Mouse (Mus musculus) spleen, postnatal 4 days (tissue): ENCODE measurements around the gene Creb3l1.

ENCODE experiments used
- DNase-seq, 2 experiments: peaks; one replicate each; pipeline ENCODE4 v3.0.0; 2022; ENCODE audit warnings: low spot score in 2 of 2

The Creb3l1 gene

GRCm38 (mm10) chr2:91944170-91944950 lies 79.9 kb downstream of the Creb3l1 start:
- DNase-seq: peak; percentile 79 to 92

GRCm38 (mm10) chr2:91942356-91942755 lies 81.9 kb downstream of the Creb3l1 start:
- DNase-seq: no peak

DNA sequence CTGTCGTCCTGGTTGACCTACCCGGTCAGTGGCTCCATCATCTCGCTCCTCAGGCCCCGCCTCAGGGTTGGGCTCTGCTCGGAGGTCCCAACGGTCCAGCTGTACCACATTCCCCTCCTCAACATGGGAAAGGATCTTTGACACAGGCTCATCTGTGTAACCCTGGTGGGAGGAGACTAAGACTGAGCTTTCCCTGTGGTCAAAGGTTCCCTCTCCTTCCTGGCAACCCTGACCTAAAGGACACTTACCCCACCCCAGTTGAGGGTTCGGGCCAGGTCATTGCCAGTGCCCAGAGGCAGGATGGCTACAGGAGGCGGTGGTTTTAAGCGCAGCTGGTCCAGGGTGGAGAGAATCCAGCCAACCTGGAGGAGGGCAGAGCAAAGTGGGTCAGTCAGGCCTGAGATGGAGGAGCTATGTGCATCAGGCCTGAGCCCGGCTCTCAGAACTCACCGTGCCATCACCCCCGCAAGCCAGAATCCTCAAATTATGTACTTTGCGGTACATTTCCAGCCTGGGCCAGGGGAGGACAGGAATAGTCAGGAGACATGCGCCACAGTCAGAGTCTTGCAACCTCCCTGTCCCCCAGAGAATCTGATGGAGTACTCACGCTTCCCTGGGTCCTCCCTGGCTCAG lies 84.9 kb downstream of the Creb3l1 start:
- no peak for DNase-seq

DNA sequence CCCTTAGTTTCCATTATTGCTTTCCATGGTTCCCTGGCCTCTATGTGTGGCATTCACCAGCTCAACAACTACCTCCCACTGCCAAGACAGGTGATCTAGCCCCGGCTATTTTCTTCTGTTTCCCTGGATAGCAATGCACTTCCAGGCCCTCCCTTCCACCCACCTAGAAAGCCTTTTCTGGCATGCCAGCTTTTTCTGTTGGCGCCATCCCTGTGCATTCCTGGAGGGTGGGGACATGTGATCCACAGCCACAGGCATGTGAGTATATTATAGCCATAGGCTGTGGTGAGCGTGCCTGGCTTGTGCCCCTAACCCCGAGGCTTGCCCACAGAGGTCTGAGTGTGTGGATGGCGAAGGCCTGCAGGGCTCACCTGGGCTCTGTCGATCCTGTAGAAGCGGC lies 88.1 kb downstream of the Creb3l1 start:
- no peak for DNase-seq

GRCm38 (mm10) chr2:91934826-91935525 lies 89.3 kb downstream of the Creb3l1 start:
- no peak for DNase-seq

DNA sequence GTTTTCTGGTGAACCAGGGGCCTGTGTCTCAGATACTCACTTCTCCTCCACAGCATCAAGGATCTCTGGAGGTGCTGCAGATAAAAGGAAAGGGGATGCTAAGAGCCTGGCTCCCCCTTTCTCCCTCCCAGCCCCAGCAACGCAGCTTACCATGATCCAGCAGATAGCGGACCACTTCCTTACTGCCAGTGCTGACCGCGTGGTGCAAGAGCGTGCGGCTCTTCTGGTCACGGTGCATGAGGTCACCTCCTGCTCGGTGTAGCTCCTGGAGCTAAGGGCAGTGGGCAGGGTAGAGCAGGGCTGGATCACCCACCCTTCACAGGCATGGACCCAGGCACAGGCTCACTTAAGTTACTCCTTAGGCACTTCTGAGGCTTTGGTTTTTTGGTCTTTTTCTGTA lies 90.3 kb downstream of the Creb3l1 start:
- no peak for DNase-seq

GRCm38 (mm10) chr2:91933471-91933870 lies 90.8 kb downstream of the Creb3l1 start:
- no peak for DNase-seq

DNA sequence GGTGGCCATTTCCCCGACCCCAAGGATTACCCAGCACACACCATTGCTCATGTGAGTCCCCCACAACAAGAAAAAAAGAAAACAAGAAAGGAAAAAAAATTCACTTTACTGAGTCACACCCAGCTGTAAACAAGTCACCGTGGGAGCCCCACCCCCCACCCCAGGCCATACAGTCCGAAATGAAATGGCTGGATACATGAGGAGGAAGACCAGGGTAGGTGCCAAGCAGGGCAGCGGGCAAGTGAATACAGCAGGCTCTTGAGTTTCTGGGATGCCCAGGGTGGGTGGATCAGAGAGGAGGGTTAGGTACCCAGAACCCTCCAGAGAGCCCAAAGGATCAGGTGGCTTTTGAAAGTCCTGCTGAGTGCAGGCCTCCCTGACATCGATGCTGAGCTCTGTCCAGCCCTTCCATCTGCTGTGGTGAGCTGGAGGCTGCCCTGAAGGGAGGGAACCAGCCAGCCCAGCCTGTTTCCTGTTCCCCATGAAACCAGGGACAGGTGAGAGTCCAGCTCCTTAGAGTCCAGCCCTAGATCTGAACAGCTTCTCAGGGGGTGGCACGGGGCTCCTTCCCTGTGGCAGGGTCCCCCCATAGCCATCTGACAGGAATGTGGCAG lies 91.5 kb downstream of the Creb3l1 start:
- peak in 1 of 2 experiments; percentile 59 for DNase-seq
